Mouse (Mus musculus) ES-E14 (cell line): ENCODE measurements around the gene Rhbdd1.

ENCODE experiments used
- CHD2 ChIP-seq: IDR thresholded peaks from 2 replicates; pipeline ENCODE4 v1.6.1; 2014; ENCODE audit warnings: mild to moderate bottlenecking, low read depth, low read length, inconsistent platforms
- HCFC1 ChIP-seq: IDR thresholded peaks from 2 replicates; pipeline ENCODE4 v1.6.1; 2012; ENCODE audit warnings: low read length, inconsistent platforms, borderline replicate concordance; ENCODE audit not compliant: insufficient read depth
- MAFK ChIP-seq: IDR thresholded peaks from 2 replicates; pipeline ENCODE4 v1.6.1; 2014; ENCODE audit warnings: mild to moderate bottlenecking, low read depth, low read length, inconsistent platforms; ENCODE audit not compliant: insufficient read depth
- ZC3H11A ChIP-seq: IDR thresholded peaks from 2 replicates; pipeline ENCODE4 v1.6.1; 2012; ENCODE audit warnings: low read depth, mild to moderate bottlenecking, inconsistent platforms, low read length, borderline replicate concordance
- ZNF384 ChIP-seq: IDR thresholded peaks from 2 replicates; pipeline ENCODE4 v1.6.1; 2012; ENCODE audit warnings: low read depth, low read length, inconsistent platforms

DNA sequence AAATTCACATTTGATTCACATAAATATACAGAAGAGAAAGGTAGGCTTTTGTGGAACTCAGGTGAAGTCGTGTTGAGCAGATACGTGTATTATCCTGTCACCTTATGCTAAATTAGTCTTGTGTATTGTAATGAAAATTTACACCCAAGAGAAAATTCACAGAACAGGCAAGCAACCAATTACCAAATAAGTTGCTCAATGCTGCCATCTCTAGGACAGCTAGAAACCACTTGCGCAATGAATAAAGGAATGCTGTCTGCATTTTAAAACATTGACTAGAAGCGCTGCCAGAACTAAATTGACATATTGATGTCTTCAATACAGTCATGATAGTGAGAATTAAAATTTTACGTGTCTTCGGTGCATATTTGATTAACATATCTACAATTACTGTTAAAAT lies 22.1 kb upstream of the Rhbdd1 start:
- no peak for TF ChIP-seq ZNF384
- TF ChIP-seq HCFC1: no peak
- 0 out of 2 replicates have a peak, but pooled peaks have one; percentile 35 for TF ChIP-seq ZC3H11A
- TF ChIP-seq CHD2: no peak
- no peak for TF ChIP-seq MAFK
